Mouse (Mus musculus) midbrain, embryonic 14.5 days (tissue): ENCODE measurements at regions not wholly inside any gene's neighbourhood (a gene's known extent, or its start where the extent isn't known, plus 50 kb on each side); places are given as distances from the start of the nearest gene placed in this dataset.

Experiments used
- ATAC-seq: fragments of 200-750 bp; cut with Nextera tagmentation; 2 replicates; pipeline ENCODE4 v1.8.0; 2017; ENCODE audit warnings: moderate number of reproducible peaks, moderate library complexity; ENCODE audit not compliant: low FRiP score, low TSS enrichment
- DNase-seq: peaks from one replicate; pipeline ENCODE4 v3.0.0-alpha.2; 2015
- H3K27ac ChIP-seq: fragments of 300-500 bp; sonication (generic); replicated peaks from 2 replicates; pipeline ENCODE4 v1.5.1; 2014; ENCODE audit warnings: mild to moderate bottlenecking, low read depth, low read length, moderate library complexity
- H3K27me3 ChIP-seq: fragments of 300-500 bp; sonication (generic); 2 replicates; pipeline ENCODE4 v1.6.1; 2014; ENCODE audit warnings: low read length, control low read depth, mixed read lengths; ENCODE audit not compliant: control insufficient read depth, insufficient read depth
- H3K36me3 ChIP-seq: fragments of 300-500 bp; sonication (generic); 2 replicates; pipeline ENCODE4 v1.6.1; 2014; ENCODE audit warnings: low read length, control low read depth; ENCODE audit not compliant: control insufficient read depth, insufficient read depth
- H3K4me1 ChIP-seq: fragments of 300-500 bp; sonication (generic); 2 replicates; pipeline ENCODE4 v1.6.1; 2014; ENCODE audit warnings: mild to moderate bottlenecking, antibody characterized with exemption, low read length, control low read depth; ENCODE audit not compliant: control insufficient read depth, insufficient read depth
- H3K4me2 ChIP-seq: fragments of 300-500 bp; sonication (generic); 2 replicates; pipeline ENCODE4 v1.6.1; 2014; ENCODE audit warnings: mild to moderate bottlenecking, low read length, moderate library complexity
- H3K4me3 ChIP-seq: fragments of 300-500 bp; sonication (generic); replicated peaks from 2 replicates; pipeline ENCODE4 v1.5.1; 2014; ENCODE audit warnings: low read depth, low read length
- H3K9ac ChIP-seq: fragments of 300-500 bp; sonication (generic); replicated peaks from 2 replicates; pipeline ENCODE4 v1.6.1; 2014; ENCODE audit warnings: mild to moderate bottlenecking, low read length, moderate library complexity
- H3K9me3 ChIP-seq: fragments of 300-500 bp; sonication (generic); 2 replicates; pipeline ENCODE4 v1.6.1; 2016; ENCODE audit warnings: low read length, control low read depth, mixed read lengths; ENCODE audit not compliant: control insufficient read depth
- WGBS: fragments of 180-500 bp; shearing (Covaris S2); extraction: QIAGEN DNeasy Blood & Tissue Kit; methylation state at CpG from one replicate; pipeline ENCODE4 v1.1.7; 2014; 5-methylcytosine and 5-hydroxymethylcytosine counted together

DNA sequence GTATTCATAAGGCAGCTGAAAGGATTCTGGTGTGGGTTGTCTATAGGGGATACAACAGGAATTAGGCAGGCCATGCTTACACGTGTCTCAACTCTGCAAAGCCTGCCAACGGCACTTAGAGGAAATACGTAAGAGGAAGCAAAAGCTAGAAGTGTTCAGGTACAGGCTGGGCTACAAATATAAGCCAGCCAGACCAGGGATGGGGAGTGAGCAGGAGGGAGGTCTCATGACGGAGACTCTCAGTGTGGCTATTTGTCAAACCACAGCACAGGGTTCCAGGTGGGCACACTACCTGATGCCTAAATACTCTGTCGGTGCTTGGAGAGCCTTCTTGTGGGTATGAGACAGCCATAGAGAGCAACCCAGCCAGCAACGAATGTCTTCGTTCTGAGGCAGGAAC, 210.1 kb downstream of the Zfp36l1 start:
- DNase-seq (no peak), ATAC-seq (no peak)
- no peak overlapping the region for H3K9ac ChIP-seq
- no peaks in the 10 kb centered on the region; the same call in 1 of the 2 replicates for H3K9me3 ChIP-seq
- no peak overlapping the region for H3K4me2 ChIP-seq
- peak overlapping the region; percentile 60; the same call in 1 of the 2 replicates for H3K27ac ChIP-seq
- H3K36me3 ChIP-seq: no peaks in the 10 kb centered on the region
- H3K4me1 ChIP-seq: no peaks in the 10 kb centered on the region
- WGBS: 66% methylated on average over 7 of the region's 7 CpGs
- no peak overlapping the region for H3K4me3 ChIP-seq
- H3K27me3 ChIP-seq: no peaks in the 10 kb centered on the region

DNA sequence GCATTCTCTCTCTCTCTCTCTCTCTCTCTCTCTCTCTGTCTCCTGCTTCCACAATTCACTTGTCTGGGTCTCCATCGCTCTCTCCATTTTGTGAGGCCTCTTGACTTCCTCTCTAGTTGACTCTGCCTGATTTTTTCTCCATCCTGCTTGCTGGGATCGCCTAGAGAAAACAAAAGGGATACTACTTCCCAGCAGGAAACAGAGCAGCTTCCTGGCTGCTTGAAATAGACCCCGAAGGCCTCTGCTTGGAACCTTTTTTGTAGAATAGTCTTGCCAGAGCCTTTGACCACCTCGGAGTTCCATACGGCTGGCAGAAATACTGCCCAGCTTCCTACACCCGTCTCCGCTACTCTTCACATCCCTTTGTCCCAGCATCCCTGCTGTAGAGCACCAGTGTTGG, 210.7 kb downstream of the Zfp36l1 start:
- no peaks in the 10 kb centered on the region; the same call in 1 of the 2 replicates for H3K9me3 ChIP-seq
- DNase-seq (no peak), ATAC-seq (no peak)
- no peaks in the 10 kb centered on the region for H3K36me3 ChIP-seq
- 46% methylated on average over 7 of the region's 7 CpGs for WGBS
- no peak overlapping the region for H3K9ac ChIP-seq
- peak overlapping the region; percentile 60 for H3K27ac ChIP-seq
- H3K27me3 ChIP-seq: no peaks in the 10 kb centered on the region
- no peak overlapping the region for H3K4me2 ChIP-seq
- H3K4me3 ChIP-seq: no peak overlapping the region
- H3K4me1 ChIP-seq: no peaks in the 10 kb centered on the region

- peaks cover 18% of the 10 kb centered on the region for H3K4me1 ChIP-seq
- 26% methylated on average over 12 of the region's 12 CpGs for WGBS
- no peaks in the 10 kb centered on the region; the same call in 1 of the 2 replicates for H3K9me3 ChIP-seq
- DNase-seq (no peak), ATAC-seq (no peak)
- no peak overlapping the region for H3K27ac ChIP-seq
- no peak overlapping the region for H3K4me3 ChIP-seq
- no peaks in the 10 kb centered on the region for H3K36me3 ChIP-seq
- no peak overlapping the region for H3K9ac ChIP-seq
- no peak overlapping the region for H3K4me2 ChIP-seq
- H3K27me3 ChIP-seq: no peaks in the 10 kb centered on the region
These were observed 214.4 kb downstream of the Zfp36l1 start for GRCm38 (mm10) chr12:79898198-79898930.

- Histone ChIP-seq H3K4me1 (peaks cover 18% of the 10 kb centered on the region), H3K36me3 (no peaks in the 10 kb centered on the region), H3K9ac (no peak overlapping the region), H3K27me3 (no peaks in the 10 kb centered on the region), H3K4me3 (no peak overlapping the region), H3K27ac (peak overlapping the region; percentile 16; the same call in 1 of the 2 replicates), H3K9me3 (no peaks in the 10 kb centered on the region; the same call in 1 of the 2 replicates), H3K4me2 (no peak overlapping the region)
- ATAC-seq (no peak), DNase-seq (no peak)
- WGBS: 16% methylated on average over 6 of the region's 6 CpGs
These were observed 216.8 kb downstream of the Zfp36l1 start for GRCm38 (mm10) chr12:79895975-79896374.

GRCm38 (mm10) chr12:79895324-79895723, 217.5 kb downstream of the Zfp36l1 start:
- Histone ChIP-seq H3K36me3 (no peaks in the 10 kb centered on the region), H3K27ac (no peak overlapping the region), H3K27me3 (no peaks in the 10 kb centered on the region), H3K9me3 (no peaks in the 10 kb centered on the region; the same call in 1 of the 2 replicates), H3K9ac (no peak overlapping the region), H3K4me2 (no peak overlapping the region), H3K4me3 (no peak overlapping the region), H3K4me1 (peaks cover 18% of the 10 kb centered on the region)
- DNase-seq: peak; percentile 57
- 10% methylated on average over 7 of the region's 7 CpGs for WGBS
- no peak for ATAC-seq

DNA sequence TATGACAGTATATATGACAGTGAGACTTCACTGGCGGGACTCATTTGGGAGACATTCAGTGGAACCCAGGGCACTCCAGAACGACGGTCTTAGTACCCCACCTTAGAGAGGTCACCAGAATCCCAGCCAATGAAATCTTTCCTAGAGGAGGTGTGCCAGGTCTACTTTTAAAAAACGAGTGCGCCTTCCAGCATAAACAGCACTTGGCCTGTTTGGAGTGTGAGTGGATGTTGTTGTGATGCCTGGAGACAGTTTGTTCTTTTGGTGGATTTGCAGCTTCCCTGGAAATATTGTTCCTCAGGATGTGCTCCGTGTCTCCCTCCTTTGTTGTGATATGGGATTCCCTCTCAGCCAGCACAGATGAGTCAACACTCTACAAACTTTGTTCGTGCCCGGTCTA, 219.9 kb downstream of the Zfp36l1 start:
- DNase-seq (no peak), ATAC-seq (no peak)
- H3K9me3 ChIP-seq: no peaks in the 10 kb centered on the region
- no peak overlapping the region for H3K9ac ChIP-seq
- no peaks in the 10 kb centered on the region for H3K36me3 ChIP-seq
- peaks cover 18% of the 10 kb centered on the region for H3K4me1 ChIP-seq
- no peak overlapping the region for H3K4me2 ChIP-seq
- no peak overlapping the region for H3K27ac ChIP-seq
- no peaks in the 10 kb centered on the region for H3K27me3 ChIP-seq
- no peak overlapping the region for H3K4me3 ChIP-seq
- WGBS: 92% methylated on average over 8 of the region's 8 CpGs

GRCm38 (mm10) chr12:79891942-79892341, 220.9 kb downstream of the Zfp36l1 start:
- 77% methylated on average over 4 of the region's 4 CpGs for WGBS
- H3K4me3 ChIP-seq: no peak overlapping the region
- no peak overlapping the region for H3K9ac ChIP-seq
- H3K9me3 ChIP-seq: no peaks in the 10 kb centered on the region
- no peaks in the 10 kb centered on the region for H3K27me3 ChIP-seq
- ATAC-seq (no peak), DNase-seq (no peak)
- H3K36me3 ChIP-seq: no peaks in the 10 kb centered on the region
- H3K27ac ChIP-seq: no peak overlapping the region
- H3K4me1 ChIP-seq: peaks cover 18% of the 10 kb centered on the region
- no peak overlapping the region for H3K4me2 ChIP-seq

DNA sequence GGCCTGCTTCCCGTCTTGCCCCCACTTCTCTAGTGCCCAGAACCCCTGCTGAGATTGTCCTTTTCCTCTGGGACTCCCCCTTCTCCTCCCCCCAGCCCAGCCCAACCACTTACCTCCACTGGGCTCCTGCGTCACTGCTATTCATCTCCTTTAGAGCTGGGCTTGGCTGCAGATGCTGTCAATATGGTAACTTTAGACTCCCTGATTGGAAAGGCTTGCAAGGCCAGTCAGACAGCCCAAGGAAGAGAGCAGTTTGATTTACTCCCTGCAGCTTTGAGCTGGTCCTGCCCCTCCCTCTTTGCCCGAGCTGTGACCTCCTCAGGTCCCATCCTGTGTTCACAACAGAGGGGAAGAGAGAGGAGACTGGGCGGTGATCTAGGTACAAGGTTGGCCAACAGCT, 221.9 kb downstream of the Zfp36l1 start:
- ATAC-seq (no peak), DNase-seq (no peak)
- no peak overlapping the region for H3K27ac ChIP-seq
- H3K27me3 ChIP-seq: no peaks in the 10 kb centered on the region
- no peaks in the 10 kb centered on the region for H3K36me3 ChIP-seq
- no peak overlapping the region for H3K4me3 ChIP-seq
- H3K9ac ChIP-seq: no peak overlapping the region
- 38% methylated on average over 4 of the region's 4 CpGs for WGBS
- no peaks in the 10 kb centered on the region for H3K9me3 ChIP-seq
- peaks cover 12% of the 10 kb centered on the region for H3K4me1 ChIP-seq
- no peak overlapping the region for H3K4me2 ChIP-seq

- H3K27me3 ChIP-seq: no peaks in the 10 kb centered on the region
- no peaks in the 10 kb centered on the region for H3K36me3 ChIP-seq
- H3K4me1 ChIP-seq: peaks cover 6% of the 10 kb centered on the region; the same call in 1 of the 2 replicates
- H3K9ac ChIP-seq: no peak overlapping the region
- 92% methylated on average over 7 of the region's 7 CpGs for WGBS
- H3K9me3 ChIP-seq: no peaks in the 10 kb centered on the region
- ATAC-seq (no peak), DNase-seq (no peak)
- no peak overlapping the region for H3K4me2 ChIP-seq
- H3K27ac ChIP-seq: no peak overlapping the region
- no peak overlapping the region for H3K4me3 ChIP-seq
These were observed 222.5 kb downstream of the Zfp36l1 start for GRCm38 (mm10) chr12:79890291-79890690.
